Mouse (Mus musculus): ENCODE results near the gene Urm1.

DNA sequence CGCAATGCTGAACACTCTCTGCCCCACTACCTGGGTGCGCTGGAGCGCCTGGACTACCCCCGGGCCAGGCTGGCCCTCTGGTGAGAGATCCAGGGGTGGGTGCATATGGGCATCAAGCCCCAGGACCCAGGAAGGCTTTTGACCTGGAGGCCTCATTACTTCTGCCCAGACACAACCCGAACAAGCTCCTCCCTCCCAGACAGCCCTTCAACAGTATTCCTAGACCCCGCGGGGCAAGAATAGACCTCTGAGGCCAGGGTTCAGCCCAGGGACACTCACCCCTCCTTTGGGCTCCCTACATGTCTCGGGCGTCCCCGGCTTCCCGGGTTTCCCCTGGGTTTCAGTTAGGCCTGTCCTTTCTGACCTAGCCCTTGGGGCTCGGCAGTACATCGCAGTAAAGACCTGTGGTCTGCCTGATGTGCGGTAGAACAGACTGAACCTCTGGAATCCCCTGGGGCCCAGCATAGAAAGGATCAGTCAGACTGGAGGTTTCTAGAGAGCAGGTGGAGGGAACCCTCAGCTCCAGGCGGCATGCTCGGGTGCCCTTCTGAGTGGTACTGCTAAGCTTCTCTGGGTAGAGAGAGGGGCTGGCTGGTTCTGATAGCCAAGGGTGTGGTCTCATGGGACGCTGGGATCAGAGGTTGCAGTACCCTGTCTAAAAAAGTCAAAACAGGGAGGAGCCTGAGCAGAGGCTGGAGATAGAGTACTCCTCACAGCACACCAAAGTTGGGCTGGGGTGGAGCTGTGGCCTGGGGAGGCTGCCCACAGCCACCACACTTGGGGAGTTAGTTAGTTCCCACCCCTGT lies 50.0 kb downstream of the Urm1 start:
- TF ChIP-seq CTCF (IDR thresholded peaks at IDR 0.05; ENCODE audit: borderline replicate concordance, control insufficient read depth, extremely low read depth, insufficient read depth, low read length, poor library complexity) (no peak), POLR2A (IDR thresholded peaks at IDR 0.05; ENCODE audit: control insufficient read depth, extremely low read depth, insufficient read depth, low read length, poor library complexity) (no peak)
